In genomic region chr2:93521042-93521441, GRCm38 (mm10) we compare ENCODE assay signal across 12 mouse cellular contexts. TPM values are rescaled to one million over a fixed set of nuclear protein-coding genes. Genes with fewer than 3 reads are reported as not detected.
DNase-seq lines count a peak whose midpoint lies in the region; ATAC-seq and TF ChIP-seq lines count a peak whose summit lies in the region.
"Had no signal": no experiment of that assay in that cellular context is flagged by ENCODE, and none has a peak within 500 bp of the region (broad histone marks: within the 10 kb centered on the region; RNA-seq: fewer than 3 reads in every experiment).

No protein-coding gene starts in this region.

- no peaks in the 10 kb centered on the region for H3K27me3 ChIP-seq in neural tube, embryonic 14.5 days (ENCODE audit: control insufficient read depth, insufficient read depth, low read length)
- H3K27me3 ChIP-seq in embryonic facial prominence, embryonic 10.5 days (replicated peaks; ENCODE audit: low read depth, poor library complexity, severe bottlenecking), result 0 out of 2 replicates have a peak, but pooled peaks cover 19% of the 10 kb centered on the region
- no peaks in the 10 kb centered on the region for H3K27me3 ChIP-seq in midbrain, postnatal 0 days (ENCODE audit: insufficient read depth, low read length)
- no peaks in the 10 kb centered on the region for H3K27me3 ChIP-seq in thymus, adult 2 months (ENCODE audit: control insufficient read depth, insufficient read depth, low read length)

- H3K9me3 ChIP-seq in neural tube, embryonic 14.5 days (ENCODE audit: control insufficient read depth, low read length), result no peaks in the 10 kb centered on the region
- no peaks in the 10 kb centered on the region for H3K9me3 ChIP-seq in embryonic facial prominence, embryonic 10.5 days
- H3K9me3 ChIP-seq in midbrain, postnatal 0 days (ENCODE audit: low read length), result no peaks in the 10 kb centered on the region

- TF ChIP-seq CTCF in midbrain, postnatal 0 days (IDR thresholded peaks at IDR 0.05), result no peak
- TF ChIP-seq CTCF in thymus, adult 2 months (IDR thresholded peaks at IDR 0.05; ENCODE audit: borderline replicate concordance, control insufficient read depth, extremely low read depth, insufficient read depth, low read length, poor library complexity), result no peak

- H3K36me3 ChIP-seq in neural tube, embryonic 14.5 days (ENCODE audit: control insufficient read depth, insufficient read depth, low read length), result no peaks in the 10 kb centered on the region
- H3K36me3 ChIP-seq in embryonic facial prominence, embryonic 10.5 days (replicated peaks), result no peaks in the 10 kb centered on the region
- no peaks in the 10 kb centered on the region for H3K36me3 ChIP-seq in midbrain, postnatal 0 days (ENCODE audit: insufficient read depth, low read length)
- no peaks in the 10 kb centered on the region for H3K36me3 ChIP-seq in thymus, adult 2 months (ENCODE audit: control insufficient read depth, insufficient read depth, low read length)

- H3K9ac ChIP-seq in neural tube, embryonic 14.5 days (replicated peaks; ENCODE audit: low read depth, low read length), result no peak overlapping the region
- no peak overlapping the region for H3K9ac ChIP-seq in midbrain, postnatal 0 days (replicated peaks; ENCODE audit: low read length, poor library complexity, severe bottlenecking)

- H3K4me2 ChIP-seq in neural tube, embryonic 14.5 days (ENCODE audit: low read depth, low read length), result no peak overlapping the region
- H3K4me2 ChIP-seq in midbrain, postnatal 0 days (ENCODE audit: low read depth, low read length, poor library complexity, severe bottlenecking), result no peak overlapping the region

- no peak for TF ChIP-seq POLR2A in thymus, adult 2 months (IDR thresholded peaks at IDR 0.05; ENCODE audit: control insufficient read depth, extremely low read depth, insufficient read depth, low read length, poor library complexity)

- no peak overlapping the region for H3K4me3 ChIP-seq in neural tube, embryonic 14.5 days (ENCODE audit: low read depth, low read length)
- no peak overlapping the region for H3K4me3 ChIP-seq in embryonic facial prominence, embryonic 10.5 days
- no peak overlapping the region for H3K4me3 ChIP-seq in midbrain, postnatal 0 days (ENCODE audit: low read depth, low read length)
- H3K4me3 ChIP-seq in thymus, adult 2 months (ENCODE audit: control insufficient read depth, insufficient read depth, low read length), result no peak overlapping the region

- DNase-seq in heart, postnatal 14 days, result peak; percentile 16 to 29
- no peak for DNase-seq in heart, adult 11 months
- no peak for DNase-seq in neural tube, embryonic 10.5 days (ENCODE audit: extremely low spot score, low spot score)
- DNase-seq in embryonic facial prominence, embryonic 10.5 days (ENCODE audit: low spot score), result no peak
- DNase-seq in midbrain, postnatal 0 days (ENCODE audit: low spot score), result peak; percentile 88
- no peak for DNase-seq in thymus, adult 2 months
- no peak for DNase-seq in yolk sac, embryonic 10.5 days (ENCODE audit: low spot score)
- DNase-seq: kidney, postnatal 14 days had no signal

- WGBS in neural tube, embryonic 14.5 days, result 71% methylated on average over 4 of the region's 4 CpGs
- 78% methylated on average over 4 of the region's 4 CpGs for WGBS in embryonic facial prominence, embryonic 10.5 days
- WGBS in midbrain, postnatal 0 days, result 70% methylated on average over 4 of the region's 4 CpGs
- WGBS in thymus, adult 2 months, result 86% methylated on average over 4 of the region's 4 CpGs

- intact Hi-C loops in heart, postnatal 14 days (cut with DNase I), result no loop called here

- ATAC-seq in neural tube, embryonic 14.5 days (ENCODE audit: low read depth), result peak; percentile 69; the same call in 1 of the 2 replicates
- ATAC-seq in midbrain, postnatal 0 days (ENCODE audit: low FRiP score), result peak; percentile 63; the same call in 1 of the 2 replicates

- H3K4me1 ChIP-seq in neural tube, embryonic 14.5 days (ENCODE audit: control insufficient read depth, insufficient read depth, low read length), result peaks cover 6% of the 10 kb centered on the region
- peaks cover 54% of the 10 kb centered on the region for H3K4me1 ChIP-seq in embryonic facial prominence, embryonic 10.5 days
- H3K4me1 ChIP-seq in midbrain, postnatal 0 days (ENCODE audit: insufficient read depth, low read length), result peaks cover 5% of the 10 kb centered on the region; the same call in 1 of the 2 replicates
- no peaks in the 10 kb centered on the region for H3K4me1 ChIP-seq in thymus, adult 2 months (replicated peaks; ENCODE audit: control insufficient read depth, insufficient read depth, low read length)

- H3K27ac ChIP-seq in neural tube, embryonic 14.5 days (ENCODE audit: low read depth, low read length), result no peak overlapping the region
- H3K27ac ChIP-seq in embryonic facial prominence, embryonic 10.5 days (replicated peaks), result peak overlapping the region; percentile 49; the same call in 1 of the 2 replicates
- no peak overlapping the region for H3K27ac ChIP-seq in midbrain, postnatal 0 days (ENCODE audit: low read depth, low read length)
- no peak overlapping the region for H3K27ac ChIP-seq in thymus, adult 2 months (ENCODE audit: control insufficient read depth, insufficient read depth, low read length)

RNA-seq across cellular contexts. Expression of gene Gm10803, which starts 39.3 kb away (rescaled TPM):
- not detected for total RNA-seq in heart, postnatal 14 days (2021)
- polyA plus RNA-seq in neural tube, embryonic 14.5 days (2014; fragmentation: Nextera tagmentation; extraction: Ambion mirVana), result not detected in 2 replicates
- not detected in 2 replicates for polyA plus RNA-seq in embryonic facial prominence, embryonic 10.5 days (2016; fragmentation: Nextera tagmentation; extraction: Ambion mirVana)
- total RNA-seq in midbrain, postnatal 0 days (2014; rRNA removed), result not detected in 2 replicates
- polyA plus RNA-seq in midbrain, postnatal 0 days (2015; fragmentation: Nextera tagmentation; extraction: Ambion mirVana), result not detected in 2 replicates
- not detected in 2 replicates for polyA plus RNA-seq in thymus, adult 2 months (2012; rRNA removed)
- total RNA-seq: CH12.LX; heart, postnatal 25 days had no signal
- polyA plus RNA-seq: frontal cortex, adult 2 months had no signal

RNA-seq across cellular contexts. Expression of gene Cd82, which starts 58.1 kb away (rescaled TPM):
- total RNA-seq in heart, postnatal 14 days (2021), result 10 to 100 TPM; 10.6 to 12.1 TPM
- 8.1 and 11.9 TPM in 2 replicates for polyA plus RNA-seq in neural tube, embryonic 14.5 days (2014; fragmentation: Nextera tagmentation; extraction: Ambion mirVana)
- polyA plus RNA-seq in embryonic facial prominence, embryonic 10.5 days (2016; fragmentation: Nextera tagmentation; extraction: Ambion mirVana), result 5.2 and 7.3 TPM in 2 replicates
- total RNA-seq in midbrain, postnatal 0 days (2014; rRNA removed), result 9.2 and 11.4 TPM in 2 replicates
- polyA plus RNA-seq in midbrain, postnatal 0 days (2015; fragmentation: Nextera tagmentation; extraction: Ambion mirVana), result 14.5 and 14.8 TPM in 2 replicates
- 176 and 181 TPM in 2 replicates for polyA plus RNA-seq in thymus, adult 2 months (2012; rRNA removed)

Comparison
In these comparisons a context has a peak if more than half of its experiments do, and no peak if none do; other contexts are left out.
1. DNase-seq: peak in heart, postnatal 14 days (2 of 2) and midbrain, postnatal 0 days (single experiment); none in heart, adult 11 months (single experiment), neural tube, embryonic 10.5 days (single experiment), embryonic facial prominence, embryonic 10.5 days (single experiment), thymus, adult 2 months (single experiment) and yolk sac, embryonic 10.5 days (single experiment).
2. RNA of gene Cd82, which starts 58.1 kb away (polyA plus RNA-seq): 176 to 181 TPM in thymus, adult 2 months; 14.5 to 14.8 TPM in midbrain, postnatal 0 days, 8.1 to 11.9 TPM in neural tube, embryonic 14.5 days and 5.2 to 7.3 TPM in embryonic facial prominence, embryonic 10.5 days; every median in the first group is over 10 times any median in the second.